Mouse (Mus musculus): ENCODE measurements around the gene Arhgef3. TPM values are rescaled to one million over a fixed set of nuclear protein-coding genes. Genes with fewer than 3 reads are reported as not detected.
A peak's percentile ranks its signal among the peaks of the same experiment; 100 is the strongest.

Gene Arhgef3
- total RNA-seq, 4 experiments from 2014 or later, result 44.5 to 54.9 (median 53.3) TPM

- no peak for DNase-seq
Observed at GRCm38 (mm10) chr14:27115275-27115660, 569 bp downstream of the Arhgef3 start.

- no peak for DNase-seq
Observed at GRCm38 (mm10) chr14:27115991-27116390, 1.3 kb downstream of the Arhgef3 start.

GRCm38 (mm10) chr14:27116577-27117165, 2.0 kb downstream of the Arhgef3 start:
- no peak for DNase-seq

- DNase-seq, result no peak
Observed at GRCm38 (mm10) chr14:27118546-27118945, 3.8 kb downstream of the Arhgef3 start.

DNA sequence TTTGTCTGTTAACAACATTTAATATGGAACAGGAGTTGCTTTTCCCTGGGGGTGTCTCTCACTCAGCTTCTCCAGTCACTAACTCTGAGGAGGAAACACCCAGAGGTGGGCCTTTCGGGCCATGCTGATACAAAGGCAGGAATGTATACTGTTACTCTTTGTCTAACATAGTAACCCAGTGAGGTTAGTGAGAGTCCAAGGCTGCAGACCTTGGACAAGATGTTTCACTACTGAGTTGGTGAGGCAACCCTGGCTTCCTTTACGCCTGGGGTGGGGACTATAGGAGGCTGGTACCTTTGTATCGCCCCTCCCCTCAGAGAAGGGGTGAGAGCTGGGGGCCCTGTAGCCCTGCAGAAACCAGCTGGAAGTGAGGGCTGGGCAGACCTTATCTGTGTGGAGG, 7.9 kb downstream of the Arhgef3 start:
- DNase-seq, result peak; percentile 32

- peak; percentile 67 for DNase-seq
Observed at GRCm38 (mm10) chr14:27123543-27123942, 8.8 kb downstream of the Arhgef3 start.

GRCm38 (mm10) chr14:27130031-27130430, 15.3 kb downstream of the Arhgef3 start:
- no peak for DNase-seq

- no peak for DNase-seq
Observed at GRCm38 (mm10) chr14:27130676-27131075, 16.0 kb downstream of the Arhgef3 start.

- peak; percentile 31 for DNase-seq
Observed at GRCm38 (mm10) chr14:27131521-27131920, 16.8 kb downstream of the Arhgef3 start.

DNA sequence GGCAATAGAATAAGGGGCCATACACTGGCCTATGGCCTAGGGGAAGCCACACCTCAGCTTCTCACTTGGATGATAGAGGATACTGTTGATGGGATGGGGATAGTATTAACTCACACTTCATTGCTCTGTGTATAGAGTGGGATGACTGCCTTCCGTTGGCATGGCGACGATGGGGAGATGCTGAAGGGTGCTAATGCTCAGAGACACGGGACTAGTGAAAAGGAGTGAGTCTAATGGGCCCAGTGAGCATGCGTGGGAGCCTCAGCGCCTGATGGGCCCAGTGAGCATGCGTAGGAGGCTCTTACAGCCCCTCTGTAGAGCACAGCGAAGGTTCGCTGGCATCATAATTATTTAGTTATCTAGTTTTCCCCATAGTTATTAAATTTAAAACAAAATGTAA, 24.2 kb downstream of the Arhgef3 start:
- no peak for DNase-seq

GRCm38 (mm10) chr14:27139968-27140367, 25.3 kb downstream of the Arhgef3 start:
- no peak for DNase-seq

DNA sequence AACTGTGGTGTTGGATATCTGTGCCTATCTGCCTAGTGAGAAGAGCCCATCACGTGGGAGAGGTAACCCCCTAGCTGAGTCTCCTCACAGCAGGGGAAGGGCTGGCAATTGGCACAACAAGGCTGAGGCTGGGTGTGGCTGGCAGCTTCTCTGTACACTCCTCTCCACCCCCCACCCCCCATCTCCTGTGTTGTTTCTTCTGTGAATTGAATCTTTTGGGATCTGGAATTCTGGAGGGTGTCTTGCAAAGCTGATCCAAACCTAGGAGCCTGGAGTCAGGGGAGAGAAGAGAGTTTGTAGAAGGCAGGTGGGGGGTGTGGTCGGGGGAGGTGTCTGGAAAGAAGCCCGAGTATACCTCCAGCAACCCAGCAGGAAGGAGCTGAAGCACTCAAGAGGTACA, 26.8 kb downstream of the Arhgef3 start:
- DNase-seq, result no peak

DNA sequence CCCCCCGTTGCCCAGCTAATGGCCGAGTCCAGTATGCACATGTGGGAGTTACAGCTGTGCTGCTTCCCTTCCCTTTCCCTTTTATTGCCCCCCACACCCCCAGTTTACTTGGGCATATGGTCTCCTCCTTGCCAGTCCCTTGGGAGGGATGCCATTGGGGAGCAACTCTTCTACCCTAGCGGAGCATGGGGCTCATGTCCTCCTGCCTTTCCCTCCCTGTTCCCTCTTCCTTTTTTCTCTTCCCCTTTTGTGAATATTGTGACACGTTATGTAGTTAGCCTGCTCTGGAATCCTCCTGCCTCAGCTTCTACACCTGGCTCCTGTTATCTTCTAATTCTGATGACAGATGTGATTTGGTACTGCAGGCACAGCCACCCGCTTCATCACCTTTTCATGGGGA, 28.0 kb downstream of the Arhgef3 start:
- no peak for DNase-seq

GRCm38 (mm10) chr14:27145171-27146045, 30.7 kb downstream of the Arhgef3 start:
- DNase-seq, result peak; percentile 56

GRCm38 (mm10) chr14:27147726-27148125, 33.0 kb downstream of the Arhgef3 start:
- peak; percentile 75 for DNase-seq

GRCm38 (mm10) chr14:27149401-27149800, 34.7 kb downstream of the Arhgef3 start:
- DNase-seq, result no peak

GRCm38 (mm10) chr14:27150011-27150640, 35.4 kb downstream of the Arhgef3 start:
- DNase-seq, result no peak

- DNase-seq, result no peak
Observed at GRCm38 (mm10) chr14:27151432-27151831, 36.7 kb downstream of the Arhgef3 start.

- no peak for DNase-seq
Observed at GRCm38 (mm10) chr14:27155088-27155487, 40.4 kb downstream of the Arhgef3 start.

GRCm38 (mm10) chr14:27156032-27156431, 41.3 kb downstream of the Arhgef3 start:
- no peak for DNase-seq

- DNase-seq, result no peak
Observed at GRCm38 (mm10) chr14:27158133-27158532, 43.4 kb downstream of the Arhgef3 start.

GRCm38 (mm10) chr14:27158782-27159181, 44.1 kb downstream of the Arhgef3 start:
- DNase-seq, result no peak

DNA sequence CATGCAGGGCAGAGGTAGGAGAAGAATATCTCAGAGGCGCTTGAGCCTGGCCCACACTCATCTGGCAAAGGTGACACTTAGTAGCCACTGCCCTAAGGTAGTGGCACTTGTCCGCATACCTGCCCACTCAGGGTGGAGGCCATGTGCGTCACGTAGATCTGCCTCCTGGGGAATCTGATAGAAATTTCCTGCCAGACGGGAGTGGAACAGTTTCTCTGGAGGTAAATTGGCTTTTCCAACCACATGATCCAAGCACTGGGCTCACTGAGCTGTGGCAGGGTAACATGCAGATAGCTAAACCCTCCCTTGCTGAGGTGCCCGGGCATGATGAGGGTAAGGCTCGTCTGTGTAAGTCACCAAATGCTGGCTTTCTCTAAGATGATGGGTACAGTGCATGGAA, 46.1 kb downstream of the Arhgef3 start:
- no peak for DNase-seq

DNA sequence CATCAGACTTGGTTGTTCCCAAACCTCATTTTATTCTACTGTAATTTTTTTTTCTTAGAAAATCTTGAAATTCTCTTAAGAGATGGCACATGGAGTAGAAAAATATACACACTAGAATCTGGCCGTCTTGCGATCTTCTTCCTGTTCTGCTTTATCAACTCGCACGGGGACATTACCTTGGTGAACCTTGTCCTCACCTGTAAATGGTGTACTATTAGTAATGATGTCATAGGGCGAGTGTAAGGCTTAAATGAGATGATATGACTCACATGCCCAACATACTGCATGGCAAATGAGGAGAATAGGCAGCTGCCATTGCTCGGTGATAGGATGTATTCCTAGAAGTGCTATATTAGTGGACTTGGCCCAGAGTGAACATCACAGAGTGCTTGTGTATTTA, 49.9 kb downstream of the Arhgef3 start:
- no peak for DNase-seq

All from adrenal gland, adult 8-10 months (tissue).